Mouse (Mus musculus): Measurements from ENCODE around the gene Gm45140. TPM values are rescaled to one million over a fixed set of nuclear protein-coding genes. Genes with fewer than 3 reads are reported as not detected.

Gm45140 gene
- total RNA-seq, 1 experiment: 2.6 TPM

DNA sequence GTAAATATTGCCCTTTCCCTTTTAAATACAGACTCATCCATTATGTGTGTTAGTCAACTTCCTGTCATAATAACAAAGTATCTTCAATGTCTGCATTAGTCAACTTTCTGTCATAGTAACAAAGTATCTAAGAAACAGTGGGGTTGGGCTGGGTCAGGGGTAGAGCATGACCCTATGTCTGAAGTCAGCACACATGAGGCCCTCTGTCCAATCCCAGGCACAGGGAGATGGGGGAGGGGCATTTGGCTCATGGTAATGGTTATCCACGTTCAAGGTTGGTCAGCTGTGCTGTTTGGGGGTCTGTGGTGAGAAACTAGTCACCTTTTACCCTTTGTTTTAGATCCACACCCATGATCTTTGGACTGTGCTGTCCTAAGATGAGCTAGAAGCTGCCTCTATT, 90.3 kb downstream of the Gm45140 start:
- no peaks in the 10 kb centered on the region for H3K36me3 ChIP-seq (ENCODE audit: control insufficient read depth, insufficient read depth, low read length, poor library complexity, severe bottlenecking)
- no peaks in the 10 kb centered on the region for H3K9me3 ChIP-seq (ENCODE audit: control insufficient read depth, insufficient read depth, low read depth, low read length)
- TF ChIP-seq ZNF384 (IDR thresholded peaks at IDR 0.05; ENCODE audit: low read depth, low read length) (no peak), CHD2 (IDR thresholded peaks at IDR 0.05; ENCODE audit: low read depth, low read length) (no peak), MAFK (IDR thresholded peaks at IDR 0.05; ENCODE audit: insufficient read depth, low read depth, low read length) (no peak), HCFC1 (IDR thresholded peaks at IDR 0.05; ENCODE audit: borderline replicate concordance, insufficient read depth, low read length) (no peak), ZC3H11A (IDR thresholded peaks at IDR 0.05; ENCODE audit: borderline replicate concordance, low read depth, low read length) (no peak)
- H3K27ac ChIP-seq (ENCODE audit: insufficient read depth, low read depth, low read length, poor library complexity, severe bottlenecking): no peak overlapping the region
- no peak overlapping the region for H3K4me3 ChIP-seq (ENCODE audit: insufficient read depth in 1 of 2, low read depth in 1 of 2, low read length in 2 of 2, poor library complexity in 1 of 2, severe bottlenecking in 1 of 2)
- H3K4me1 ChIP-seq (ENCODE audit: control insufficient read depth in 2 of 2, insufficient read depth in 2 of 2, low read length in 2 of 2, poor library complexity in 1 of 2): no peaks in the 10 kb centered on the region
- in situ Hi-C loops (cut with MboI; ENCODE audit: low sequenced_read_pairs in 2 of 2, unreplicated experiment in 2 of 2): no loop called here
- H3K9ac ChIP-seq (ENCODE audit: insufficient read depth, low read depth, low read length, poor library complexity, severe bottlenecking): no peak overlapping the region
- no peak for DNase-seq (ENCODE audit: low read depth, low spot score)

DNA sequence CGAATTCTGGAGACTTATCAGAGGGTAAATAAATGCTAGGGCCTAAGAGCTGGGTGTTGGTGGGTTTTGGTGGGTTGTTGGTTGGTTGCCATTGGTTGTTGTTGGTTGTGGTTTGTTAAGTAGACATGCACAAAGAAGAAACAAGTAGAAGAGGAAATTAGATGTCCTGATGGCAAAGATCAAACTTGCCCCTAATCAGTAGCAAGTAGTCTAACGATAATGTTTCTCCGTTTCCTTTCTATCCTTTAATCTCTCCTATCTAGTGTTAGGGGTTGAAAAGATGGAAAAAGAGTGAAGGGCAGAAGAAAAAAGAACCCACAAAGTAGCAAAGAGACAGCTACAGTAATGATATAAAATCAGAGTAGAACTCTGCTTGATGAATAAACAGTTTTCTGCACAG, 91.0 kb downstream of the Gm45140 start:
- no peaks in the 10 kb centered on the region for H3K36me3 ChIP-seq (ENCODE audit: control insufficient read depth, insufficient read depth, low read length, poor library complexity, severe bottlenecking)

DNA sequence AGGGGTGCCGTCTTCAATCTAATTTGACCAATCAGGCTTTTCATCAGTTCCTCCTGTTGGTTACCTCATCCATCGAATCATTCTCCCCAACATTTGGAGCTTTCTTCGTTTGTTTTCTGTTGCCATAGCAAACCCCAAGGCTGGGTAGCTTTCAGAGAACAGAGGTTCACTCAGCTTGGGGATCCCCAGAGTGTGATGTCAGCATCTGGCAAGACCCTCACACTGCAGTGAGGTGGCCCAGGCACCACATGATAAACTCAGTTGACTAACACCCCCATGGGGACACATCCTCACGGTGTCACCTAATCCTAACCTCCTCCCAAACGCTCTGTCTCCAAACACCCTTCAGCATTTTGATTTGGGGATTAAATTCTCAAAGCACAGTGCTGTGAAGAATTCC, 92.3 kb downstream of the Gm45140 start:
- DNase-seq (ENCODE audit: low read depth, low spot score): no peak
- in situ Hi-C loops (cut with MboI; ENCODE audit: low sequenced_read_pairs in 2 of 2, unreplicated experiment in 2 of 2): no loop called here
- TF ChIP-seq ZC3H11A (IDR thresholded peaks at IDR 0.05; ENCODE audit: borderline replicate concordance, low read depth, low read length): no peak
- TF ChIP-seq CHD2 (IDR thresholded peaks at IDR 0.05; ENCODE audit: low read depth, low read length): no peak
- TF ChIP-seq HCFC1 (IDR thresholded peaks at IDR 0.05; ENCODE audit: borderline replicate concordance, insufficient read depth, low read length): no peak
- TF ChIP-seq MAFK (IDR thresholded peaks at IDR 0.05; ENCODE audit: insufficient read depth, low read depth, low read length): no peak
- TF ChIP-seq ZNF384 (IDR thresholded peaks at IDR 0.05; ENCODE audit: low read depth, low read length): no peak
- Histone ChIP-seq H3K9me3 (ENCODE audit: control insufficient read depth, insufficient read depth, low read depth, low read length) (no peaks in the 10 kb centered on the region), H3K4me1 (ENCODE audit: control insufficient read depth in 2 of 2, insufficient read depth in 2 of 2, low read length in 2 of 2, poor library complexity in 1 of 2) (no peaks in the 10 kb centered on the region), H3K36me3 (ENCODE audit: control insufficient read depth, insufficient read depth, low read length, poor library complexity, severe bottlenecking) (no peaks in the 10 kb centered on the region), H3K4me3 (ENCODE audit: insufficient read depth in 1 of 2, low read depth in 1 of 2, low read length in 2 of 2, poor library complexity in 1 of 2, severe bottlenecking in 1 of 2) (no peak overlapping the region), H3K9ac (ENCODE audit: insufficient read depth, low read depth, low read length, poor library complexity, severe bottlenecking) (no peak overlapping the region), H3K27ac (ENCODE audit: insufficient read depth, low read depth, low read length, poor library complexity, severe bottlenecking) (no peak overlapping the region)

More for the DNA sequence above, 91.0 kb downstream of the Gm45140 start:
- Histone ChIP-seq H3K4me3 (ENCODE audit: insufficient read depth in 1 of 2, low read depth in 1 of 2, low read length in 2 of 2, poor library complexity in 1 of 2, severe bottlenecking in 1 of 2) (no peak overlapping the region), H3K27ac (ENCODE audit: insufficient read depth, low read depth, low read length, poor library complexity, severe bottlenecking) (no peak overlapping the region), H3K9ac (ENCODE audit: insufficient read depth, low read depth, low read length, poor library complexity, severe bottlenecking) (no peak overlapping the region), H3K4me1 (ENCODE audit: control insufficient read depth in 2 of 2, insufficient read depth in 2 of 2, low read length in 2 of 2, poor library complexity in 1 of 2) (no peaks in the 10 kb centered on the region), H3K9me3 (ENCODE audit: control insufficient read depth, insufficient read depth, low read depth, low read length) (no peaks in the 10 kb centered on the region)
- no peak for DNase-seq (ENCODE audit: low read depth, low spot score)
- no peak for TF ChIP-seq ZNF384 (IDR thresholded peaks at IDR 0.05; ENCODE audit: low read depth, low read length)
- in situ Hi-C loops (cut with MboI; ENCODE audit: low sequenced_read_pairs in 2 of 2, unreplicated experiment in 2 of 2): no loop called here

- peak; percentile 63 for DNase-seq (ENCODE audit: low read depth, low spot score)
- Histone ChIP-seq H3K4me1 (ENCODE audit: control insufficient read depth in 2 of 2, insufficient read depth in 2 of 2, low read length in 2 of 2, poor library complexity in 1 of 2) (no peaks in the 10 kb centered on the region), H3K27ac (ENCODE audit: insufficient read depth, low read depth, low read length, poor library complexity, severe bottlenecking) (no peak overlapping the region), H3K9me3 (ENCODE audit: control insufficient read depth, insufficient read depth, low read depth, low read length) (no peaks in the 10 kb centered on the region), H3K4me3 (ENCODE audit: insufficient read depth in 1 of 2, low read depth in 1 of 2, low read length in 2 of 2, poor library complexity in 1 of 2, severe bottlenecking in 1 of 2) (no peak overlapping the region), H3K9ac (ENCODE audit: insufficient read depth, low read depth, low read length, poor library complexity, severe bottlenecking) (no peak overlapping the region), H3K36me3 (ENCODE audit: control insufficient read depth, insufficient read depth, low read length, poor library complexity, severe bottlenecking) (no peaks in the 10 kb centered on the region)
- in situ Hi-C loops (cut with MboI; ENCODE audit: low sequenced_read_pairs in 2 of 2, unreplicated experiment in 2 of 2): no loop called here
- no peak for TF ChIP-seq ZC3H11A (IDR thresholded peaks at IDR 0.05; ENCODE audit: borderline replicate concordance, low read depth, low read length)
- no peak for TF ChIP-seq ZNF384 (IDR thresholded peaks at IDR 0.05; ENCODE audit: low read depth, low read length)
- no peak for TF ChIP-seq MAFK (IDR thresholded peaks at IDR 0.05; ENCODE audit: insufficient read depth, low read depth, low read length)
- no peak for TF ChIP-seq CHD2 (IDR thresholded peaks at IDR 0.05; ENCODE audit: low read depth, low read length)
- no peak for TF ChIP-seq HCFC1 (IDR thresholded peaks at IDR 0.05; ENCODE audit: borderline replicate concordance, insufficient read depth, low read length)
Observed at GRCm38 (mm10) chr6:87742804-87743203, 92.8 kb downstream of the Gm45140 start.

DNA sequence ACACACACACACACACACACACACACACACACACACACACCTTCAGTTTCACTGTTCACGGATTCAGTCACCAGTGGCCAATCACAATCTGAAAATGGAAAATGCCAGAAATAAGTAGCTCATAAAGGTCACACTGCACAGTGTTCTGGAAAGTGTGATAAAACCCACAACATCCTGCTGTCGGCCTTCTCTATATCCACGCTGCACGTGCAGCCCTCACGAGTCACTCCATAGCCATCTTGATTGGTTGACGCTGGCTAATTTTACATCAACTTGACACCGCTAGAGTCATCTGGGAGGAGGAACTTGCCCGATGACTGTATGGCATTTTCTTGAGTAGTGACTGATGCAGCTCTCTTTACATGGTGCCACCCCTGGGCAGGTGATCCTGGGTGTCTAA, 93.6 kb downstream of the Gm45140 start:
- no peak overlapping the region for H3K9ac ChIP-seq (ENCODE audit: insufficient read depth, low read depth, low read length, poor library complexity, severe bottlenecking)
- TF ChIP-seq MAFK (IDR thresholded peaks at IDR 0.05; ENCODE audit: insufficient read depth, low read depth, low read length) (no peak), HCFC1 (IDR thresholded peaks at IDR 0.05; ENCODE audit: borderline replicate concordance, insufficient read depth, low read length) (no peak), ZNF384 (IDR thresholded peaks at IDR 0.05; ENCODE audit: low read depth, low read length) (no peak), ZC3H11A (IDR thresholded peaks at IDR 0.05; ENCODE audit: borderline replicate concordance, low read depth, low read length) (no peak), CHD2 (IDR thresholded peaks at IDR 0.05; ENCODE audit: low read depth, low read length) (no peak)
- H3K4me3 ChIP-seq (ENCODE audit: insufficient read depth in 1 of 2, low read depth in 1 of 2, low read length in 2 of 2, poor library complexity in 1 of 2, severe bottlenecking in 1 of 2): no peak overlapping the region
- no peaks in the 10 kb centered on the region for H3K36me3 ChIP-seq (ENCODE audit: control insufficient read depth, insufficient read depth, low read length, poor library complexity, severe bottlenecking)
- H3K4me1 ChIP-seq (ENCODE audit: control insufficient read depth in 2 of 2, insufficient read depth in 2 of 2, low read length in 2 of 2, poor library complexity in 1 of 2): no peaks in the 10 kb centered on the region
- H3K27ac ChIP-seq (ENCODE audit: insufficient read depth, low read depth, low read length, poor library complexity, severe bottlenecking): no peak overlapping the region
- no peak for DNase-seq (ENCODE audit: low read depth, low spot score)
- in situ Hi-C loops (cut with MboI; ENCODE audit: low sequenced_read_pairs in 2 of 2, unreplicated experiment in 2 of 2): no loop called here
- no peaks in the 10 kb centered on the region for H3K9me3 ChIP-seq (ENCODE audit: control insufficient read depth, insufficient read depth, low read depth, low read length)
